8 mouse cellular contexts compared by ENCODE assay signal in the genomic region with DNA sequence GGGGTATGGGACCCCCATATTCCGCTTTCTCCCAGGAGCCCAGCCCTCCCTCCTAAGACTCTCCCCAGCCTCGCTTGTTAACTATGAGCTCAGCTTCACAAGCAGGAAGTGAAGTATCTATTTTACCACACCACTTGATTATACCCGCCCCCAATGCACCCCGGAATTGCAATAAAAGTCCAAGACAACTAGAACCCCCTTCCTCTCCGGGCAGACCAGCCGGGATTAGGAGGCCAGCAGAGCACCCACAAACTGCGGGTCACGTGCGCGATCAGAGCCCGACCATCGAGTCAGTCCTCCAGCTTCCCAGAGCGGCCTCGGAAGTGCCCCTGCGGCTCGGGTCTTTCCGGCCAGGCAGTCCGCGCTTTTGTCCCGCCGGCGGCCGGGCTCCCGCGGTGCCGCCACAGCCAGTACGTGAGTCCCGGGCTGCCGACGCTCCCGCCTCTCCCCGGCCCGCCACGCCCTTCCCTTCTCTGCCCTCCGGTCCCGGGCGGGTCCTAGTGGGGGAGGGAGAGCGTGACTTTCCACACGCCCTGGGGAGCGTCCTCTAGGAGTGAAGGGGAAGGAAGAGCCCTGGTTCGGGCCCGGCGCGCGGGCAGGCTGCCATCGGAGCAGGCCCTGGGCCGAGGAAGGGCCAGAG. TPM values are rescaled to one million over a fixed set of nuclear protein-coding genes. Genes with fewer than 3 reads are reported as not detected.
DNase-seq lines count a peak whose midpoint lies in the region; ATAC-seq lines count a peak whose summit lies in the region.

Gene Zfp62 (plus strand): TSS at position 164 of the 640 bp plus-strand sequence.

- peak; percentile 95 for DNase-seq in ZHBTc4 (ENCODE audit: low read depth, low spot score)
- peak; percentile 93 to 94 for DNase-seq in gastrocnemius, adult 8-10 months (ENCODE audit: low spot score in 2 of 2)
- peak; percentile 95 for DNase-seq in induced T-regulatory cell, adult 2 months (ENCODE audit: low read depth)
- peak; percentile 83 to 92 for DNase-seq in left cerebral cortex, adult 9 months (ENCODE audit: low spot score in 2 of 2)
- peak; percentile 90 for DNase-seq in right cerebral cortex, postnatal 14 days
- DNase-seq in urinary bladder, postnatal 36 days (ENCODE audit: low spot score in 2 of 2) = peak; percentile 86 to 94

- peak; percentile 77 for ATAC-seq in common myeloid progenitor, adult 5-6 weeks (replicated peaks; ENCODE audit: low read depth, poor library complexity, severe bottlenecking)
- ATAC-seq in megakaryocyte progenitor cell, adult 5-6 weeks (replicated peaks; ENCODE audit: poor library complexity) = peak; percentile 75

RNA-seq across cellular contexts. Expression of gene Zfp62, which starts in this region (rescaled TPM):
- 149 and 168 TPM in 2 replicates for total RNA-seq in common myeloid progenitor, adult 5-6 weeks (2017)
- 10 to 100 TPM; 24.4 to 29.9 (median 26.0) TPM for total RNA-seq in gastrocnemius, adult 8-10 months (2022)
- total RNA-seq in megakaryocyte progenitor cell, adult 5-6 weeks (2015) = 59.9 and 71.0 TPM in 2 replicates
- total RNA-seq in megakaryocyte progenitor cell, adult 5-6 weeks (2017) = 78.4 and 133 TPM in 2 replicates

Comparison
In these comparisons a context has a peak if more than half of its experiments do, and no peak if none do; other contexts are left out.
1. Peak in every context shown above with its lines: DNase-seq and ATAC-seq.